Mouse (Mus musculus) layer of hippocampus, adult 8-10 months (tissue): ENCODE data around the gene Flrt1. TPM values are rescaled to one million over a fixed set of nuclear protein-coding genes. Genes with fewer than 3 reads are reported as not detected.
"Not testable (repeated sequence)": the region's sequence is repeated elsewhere in the genome, so short reads cannot be mapped to it uniquely, and the experiment has no call there.

Experiments used
- DNase-seq, 2 experiments: peaks; one replicate each; pipeline ENCODE4 v3.0.0; 2022; ENCODE audit warnings: low spot score in 2 of 2
- total RNA-seq, 4 experiments: library from RNA; stranded (reverse); gene quantifications; 2 replicates each; pipeline ENCODE4 v1.2.4; 2022

Gene Flrt1
- total RNA-seq, 4 experiments from 2014 or later: 18.9 to 23.5 (median 21.5) TPM

DNA sequence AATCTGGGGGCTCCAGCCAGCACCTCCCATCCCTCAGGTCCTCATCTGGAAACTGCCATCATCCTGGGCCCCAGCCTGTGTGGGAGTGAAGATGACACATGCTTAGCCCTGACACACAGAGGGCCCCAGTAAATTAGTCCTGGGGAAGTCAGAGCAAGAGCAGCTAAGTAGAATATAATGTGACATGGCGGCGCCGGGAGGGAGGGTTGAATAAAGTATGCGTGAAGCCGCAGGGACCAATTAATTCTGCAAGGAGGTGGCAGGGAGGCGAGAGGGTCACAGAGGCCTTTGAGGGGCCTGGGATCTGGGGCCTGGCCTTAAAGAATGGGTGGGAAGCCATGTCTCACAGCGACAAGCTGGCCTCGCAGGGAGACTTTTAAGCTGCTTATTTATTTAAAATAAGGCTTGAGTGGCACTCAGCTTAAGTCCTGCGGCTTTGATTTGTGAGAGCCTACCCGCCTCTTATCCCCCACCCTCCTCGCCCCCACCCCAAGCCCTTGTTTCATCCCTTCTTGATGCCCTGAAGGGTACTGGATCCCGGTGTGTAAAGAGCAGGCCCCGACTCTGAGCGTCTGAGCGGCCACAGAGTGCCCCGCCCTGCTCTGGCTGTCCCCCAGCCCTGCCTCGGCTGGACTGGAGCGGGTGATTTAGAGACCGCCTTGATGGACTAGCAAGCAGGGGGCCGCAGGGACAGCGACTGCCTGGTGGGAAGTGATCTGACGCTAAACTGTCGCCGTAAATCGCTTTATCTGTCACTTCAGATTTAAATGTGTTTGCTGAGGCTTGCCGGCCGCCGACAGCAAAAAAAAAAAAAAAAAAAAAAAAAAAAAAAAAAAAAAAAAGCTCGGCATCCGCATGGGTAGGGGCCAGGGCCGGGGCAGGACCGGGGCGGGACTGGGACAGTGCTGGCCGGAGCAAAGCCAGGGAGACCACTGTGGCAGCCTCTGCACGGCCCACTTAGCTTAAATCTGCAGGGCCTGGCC lies 35.5 kb downstream of the Flrt1 start:
- no peak for DNase-seq

GRCm38 (mm10) chr19:7068661-7069531 lies 36.6 kb downstream of the Flrt1 start:
- no peak for DNase-seq

- peak; percentile 65 to 81 for DNase-seq
Measured at GRCm38 (mm10) chr19:7068136-7068535, 37.4 kb downstream of the Flrt1 start.

DNA sequence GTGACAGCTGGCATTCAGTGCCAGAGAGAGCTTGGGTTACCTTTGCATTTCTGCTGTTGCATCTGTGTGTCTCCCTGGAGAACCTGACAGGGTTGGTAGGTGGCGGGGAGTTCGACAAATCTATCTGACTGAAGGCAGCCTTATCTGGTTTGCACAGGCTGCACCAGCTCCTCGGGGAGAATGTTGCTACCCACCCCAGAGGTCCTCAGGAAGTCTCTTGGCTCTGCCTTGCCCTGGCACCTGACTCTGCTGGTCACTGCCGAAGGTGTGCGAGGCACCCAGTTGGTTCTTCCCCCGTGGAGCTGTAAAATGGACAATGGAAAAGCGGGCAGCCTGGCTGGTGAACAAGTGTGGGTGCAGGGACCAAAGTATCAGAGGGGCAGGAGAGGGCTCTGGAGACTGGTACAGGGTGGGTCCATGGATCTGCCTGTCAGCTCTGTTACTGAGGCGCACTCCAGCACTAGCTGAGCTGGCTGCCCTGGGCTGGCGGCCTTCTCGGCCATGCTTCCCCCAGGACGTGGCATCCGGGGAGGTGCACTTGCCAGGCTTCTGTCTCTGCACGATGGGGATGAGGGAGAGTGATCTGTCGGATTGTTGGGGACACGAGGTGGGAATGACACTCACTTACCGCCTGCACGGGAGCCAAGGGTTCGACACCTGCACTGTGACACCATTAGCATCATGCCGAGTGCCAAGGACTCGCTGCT lies 38.0 kb downstream of the Flrt1 start:
- no peak for DNase-seq

GRCm38 (mm10) chr19:7066828-7067342 lies 38.6 kb downstream of the Flrt1 start:
- no peak for DNase-seq

GRCm38 (mm10) chr19:7066034-7066827 lies 39.3 kb downstream of the Flrt1 start:
- DNase-seq: no peak

GRCm38 (mm10) chr19:7064571-7064970 lies 41.0 kb downstream of the Flrt1 start:
- DNase-seq: peak; percentile 60 to 80

DNA sequence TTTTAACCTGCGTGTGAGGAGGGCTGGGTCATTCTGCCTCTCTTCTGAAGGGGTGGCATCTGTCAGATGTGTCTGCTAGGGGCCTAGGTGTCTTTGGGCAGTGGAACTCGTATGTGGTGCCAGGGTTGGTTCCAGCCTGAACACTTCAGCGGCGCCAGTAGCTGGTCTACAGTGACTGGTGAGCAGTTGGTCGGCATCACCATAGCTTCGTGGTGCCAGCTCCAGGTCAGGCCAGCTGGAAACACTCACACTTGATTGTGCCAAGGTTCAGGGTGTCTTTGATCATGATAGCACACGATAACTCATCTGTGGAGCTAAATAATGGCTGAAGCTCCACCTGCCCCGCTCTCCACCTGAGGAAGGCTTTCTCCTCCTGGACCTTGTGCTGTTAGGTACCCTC lies 42.6 kb downstream of the Flrt1 start:
- DNase-seq: no peak

- DNase-seq: no peak
Measured at GRCm38 (mm10) chr19:7062110-7062509, 43.4 kb downstream of the Flrt1 start.

DNA sequence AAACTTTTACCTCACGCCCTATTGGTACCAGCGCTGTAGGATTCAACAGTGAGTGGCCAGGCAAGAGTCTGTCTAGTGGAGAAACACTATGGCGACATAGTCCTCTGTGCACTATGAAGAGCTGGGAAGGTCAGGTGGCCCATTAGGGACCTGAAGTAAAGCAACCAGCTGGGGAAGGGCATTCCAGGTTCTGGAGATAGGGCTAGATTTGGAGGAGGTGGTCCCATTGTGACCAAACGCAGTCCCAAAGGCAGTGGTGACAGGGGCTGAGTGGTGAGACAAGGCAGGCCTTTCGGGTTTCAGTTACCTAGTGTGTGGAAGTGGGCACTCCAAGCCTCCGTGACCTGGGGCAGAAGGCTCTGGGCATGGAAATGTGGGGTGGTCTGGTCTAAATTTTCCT lies 47.0 kb downstream of the Flrt1 start:
- no peak for DNase-seq

DNA sequence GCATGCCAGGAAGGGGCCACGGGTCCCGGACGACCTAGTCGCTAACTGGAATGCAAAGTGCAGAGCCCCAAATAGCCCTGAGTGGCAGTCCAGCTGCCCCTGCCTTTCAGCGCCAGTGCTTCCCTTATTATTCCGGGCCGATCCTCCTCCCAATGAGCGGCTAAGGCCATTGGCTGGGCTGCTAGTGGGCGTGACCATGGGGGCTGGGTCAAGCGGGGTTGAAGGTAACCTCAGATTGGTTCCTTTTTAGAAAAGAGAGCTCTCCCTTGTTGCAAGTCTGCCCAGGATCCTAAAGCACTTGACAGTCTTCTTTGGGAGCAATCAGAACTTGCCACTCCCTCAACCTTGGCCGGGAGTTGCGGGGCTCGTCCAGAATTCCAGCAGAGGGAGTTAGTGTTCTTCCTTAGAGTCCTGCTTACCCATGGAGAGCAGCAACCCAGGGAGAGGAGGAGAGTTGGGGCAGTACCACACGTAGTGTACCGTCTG lies 47.8 kb downstream of the Flrt1 start:
- DNase-seq: peak; percentile 67 to 75

GRCm38 (mm10) chr19:7057126-7057721 lies 48.3 kb downstream of the Flrt1 start:
- peak in 1 of 2 experiments; percentile 42 for DNase-seq

- DNase-seq: peak; percentile 80
Measured at GRCm38 (mm10) chr19:7056248-7057087, 49.1 kb downstream of the Flrt1 start, which contains the start of gene Macrod1. Gene Macrod1 (plus strand): TSS chr19:7056810.

DNA sequence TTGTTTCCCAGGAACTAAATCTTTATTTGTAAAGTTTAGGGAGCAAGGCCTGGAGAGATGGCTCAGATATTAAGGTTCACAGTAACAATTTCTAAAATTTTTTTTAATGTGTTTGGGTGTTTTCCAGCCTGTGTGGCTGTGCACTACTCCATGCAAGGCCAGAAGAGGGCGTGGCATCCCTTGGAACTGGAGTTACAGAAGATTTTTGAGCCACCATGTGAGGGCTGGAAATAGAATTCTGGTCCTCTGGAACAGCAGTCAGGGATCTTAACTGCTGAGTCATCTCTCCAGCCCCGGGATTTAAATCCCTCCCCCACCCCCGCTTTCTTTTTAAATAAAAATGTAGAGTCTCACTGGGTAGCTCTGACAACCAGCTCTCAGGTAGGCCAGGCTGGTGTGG lies 50.4 kb downstream of the Flrt1 start:
- no peak for DNase-seq

- no peak for DNase-seq
Measured at GRCm38 (mm10) chr19:7054772-7055171, 50.8 kb downstream of the Flrt1 start.

DNA sequence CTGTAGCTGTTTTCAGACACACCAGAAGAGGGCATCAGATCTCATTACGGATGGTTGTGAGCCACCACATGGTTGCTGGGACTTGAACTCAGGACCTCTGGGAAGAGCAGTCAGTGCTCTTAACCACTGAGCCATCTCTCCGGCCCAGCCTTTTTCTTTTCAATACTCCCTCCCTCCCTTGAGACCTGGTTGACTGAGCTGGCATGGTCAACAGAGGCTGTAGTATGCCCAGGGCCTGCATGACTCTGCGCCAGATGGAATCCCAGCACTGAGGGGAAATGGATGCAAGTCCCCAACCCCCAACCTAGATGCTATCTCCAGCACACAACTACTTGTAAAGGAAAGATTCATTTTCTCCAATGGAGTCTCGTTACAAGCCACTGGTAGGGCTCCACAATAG lies 52.1 kb downstream of the Flrt1 start:
- not testable (repeated sequence) for DNase-seq

DNA sequence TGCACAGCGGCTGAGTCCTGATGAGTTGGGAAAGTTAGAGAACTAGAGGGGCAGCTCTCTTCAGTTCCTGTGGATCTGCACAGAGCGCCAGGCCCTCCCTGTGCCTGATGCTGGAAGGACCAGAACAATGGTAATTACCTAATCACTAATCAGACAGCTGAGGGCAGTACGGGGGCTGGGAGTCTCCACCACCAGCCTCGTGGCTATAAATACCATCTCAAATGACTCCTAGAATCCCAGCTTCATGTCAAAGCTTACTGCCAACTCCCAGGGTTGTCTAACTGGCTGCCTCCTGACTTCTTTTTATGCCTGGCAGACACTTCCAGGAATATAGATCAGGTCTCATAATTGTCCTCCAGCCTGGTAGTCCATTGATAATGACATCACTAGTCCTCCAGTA lies 60.8 kb downstream of the Flrt1 start:
- DNase-seq: no peak

GRCm38 (mm10) chr19:7044279-7044678 lies 61.2 kb downstream of the Flrt1 start:
- DNase-seq: no peak
